Mouse (Mus musculus) lung, postnatal 0 days (tissue): ENCODE results near the gene Henmt1.

Source experiments
- CTCF ChIP-seq: IDR thresholded peaks from 2 replicates; pipeline ENCODE4 v1.5.1; 2016; ENCODE audit warnings: antibody characterized with exemption, mild to moderate bottlenecking
- EP300 ChIP-seq: IDR thresholded peaks from 2 replicates; pipeline ENCODE4 v1.6.1; 2016; ENCODE audit warnings: antibody characterized with exemption, mild to moderate bottlenecking, control low read depth

DNA sequence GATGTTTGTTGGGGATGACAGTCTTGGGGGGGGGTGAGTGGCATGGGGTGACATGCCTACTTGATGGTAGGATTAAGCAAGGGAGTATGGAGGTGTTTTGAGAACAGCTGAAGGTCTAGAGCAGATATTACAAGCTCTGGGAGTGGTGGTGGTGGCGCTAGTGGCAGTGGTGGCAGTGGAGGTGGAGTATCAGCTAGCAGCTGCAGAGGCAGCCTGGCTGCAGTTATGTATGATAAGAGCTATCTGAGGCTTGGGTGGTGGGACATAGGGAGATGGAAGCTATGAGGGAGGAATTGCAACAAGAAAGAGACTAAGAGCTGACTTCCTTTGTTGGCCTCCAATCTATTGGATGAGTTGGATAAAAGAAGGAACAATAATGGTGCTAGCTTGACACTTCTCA lies 17.9 kb upstream of the Henmt1 start:
- TF ChIP-seq CTCF (no peak), EP300 (no peak)
